Mouse (Mus musculus) liver, postnatal 0 days (tissue): ENCODE results near the gene Pde12.

ENCODE experiments used
- CTCF ChIP-seq: sonication (generic); IDR thresholded peaks from 2 replicates; pipeline ENCODE4 v1.5.1; 2016; ENCODE audit warnings: antibody characterized with exemption, low read depth
- EP300 ChIP-seq: IDR thresholded peaks from 2 replicates; pipeline ENCODE4 v1.6.1; 2016; ENCODE audit warnings: antibody characterized with exemption, low read depth, mild to moderate bottlenecking

- no peak for TF ChIP-seq EP300
- TF ChIP-seq CTCF = no peak
Observed at GRCm38 (mm10) chr14:26610689-26611088, 59.0 kb downstream of the Pde12 start.
